ENCODE assay signal across 8 mouse cellular contexts in genomic region chr5:118245606-118246308, GRCm38 (mm10). TPM values are rescaled to one million over a fixed set of nuclear protein-coding genes. Genes with fewer than 3 reads are reported as not detected.
A peak's percentile ranks its signal among the peaks of the same experiment; 100 is the strongest.
DNase-seq lines count a peak whose midpoint lies in the region; ATAC-seq lines count a peak whose summit lies in the region.

No protein-coding gene starts in this region.

- H3K27ac ChIP-seq in hindbrain, embryonic 10.5 days, result peak overlapping the region; percentile 92
- H3K27ac ChIP-seq in midbrain, embryonic 12.5 days (replicated peaks), result peak overlapping the region; percentile 58

- H3K9me3 ChIP-seq in megakaryocyte, embryonic 14.5 days, result no peaks in the 10 kb centered on the region
- H3K9me3 ChIP-seq in hindbrain, embryonic 10.5 days, result no peaks in the 10 kb centered on the region
- H3K9me3 ChIP-seq in midbrain, embryonic 12.5 days, result no peaks in the 10 kb centered on the region

- peak overlapping the region; percentile 96 for H3K4me3 ChIP-seq in megakaryocyte, embryonic 14.5 days (replicated peaks)
- H3K4me3 ChIP-seq in hindbrain, embryonic 10.5 days, result peak overlapping the region; percentile 81
- peak overlapping the region; percentile 63 for H3K4me3 ChIP-seq in midbrain, embryonic 12.5 days

- peaks cover 32% of the 10 kb centered on the region for H3K27me3 ChIP-seq in megakaryocyte, embryonic 14.5 days (replicated peaks)
- no peaks in the 10 kb centered on the region for H3K27me3 ChIP-seq in hindbrain, embryonic 10.5 days (ENCODE audit: insufficient read depth, poor library complexity, severe bottlenecking)
- H3K27me3 ChIP-seq in midbrain, embryonic 12.5 days, result no peaks in the 10 kb centered on the region

- no peak for ATAC-seq in megakaryocyte, adult 5-6 weeks (ENCODE audit: poor library complexity, severe bottlenecking)
- ATAC-seq in midbrain, embryonic 12.5 days (ENCODE audit: low FRiP score, low read depth), result no peak

- peak overlapping the region; percentile 78 for H3K4me2 ChIP-seq in midbrain, embryonic 12.5 days (replicated peaks)

- peak; percentile 15 for DNase-seq in adrenal gland, adult 2 months
- no peak for DNase-seq in adrenal gland, postnatal 25 days
- peak; percentile 32 for DNase-seq in hindbrain, embryonic 10.5 days (ENCODE audit: low spot score)
- no peak for DNase-seq in urinary bladder, adult 2 months (ENCODE audit: low spot score)
- no peak for DNase-seq in layer of hippocampus, postnatal 25 days (ENCODE audit: extremely low spot score in 1 of 2, low spot score in 1 of 2)

- peaks cover 22% of the 10 kb centered on the region for H3K4me1 ChIP-seq in megakaryocyte, embryonic 14.5 days
- H3K4me1 ChIP-seq in hindbrain, embryonic 10.5 days (replicated peaks), result peaks cover 32% of the 10 kb centered on the region
- H3K4me1 ChIP-seq in midbrain, embryonic 12.5 days, result peaks cover 23% of the 10 kb centered on the region

- 8% methylated on average over 15 of the region's 15 CpGs for WGBS in hindbrain, embryonic 10.5 days
- WGBS in midbrain, embryonic 12.5 days, result 7% methylated on average over 15 of the region's 15 CpGs

- H3K36me3 ChIP-seq in megakaryocyte, embryonic 14.5 days (replicated peaks; ENCODE audit: low read length), result no peaks in the 10 kb centered on the region
- peaks cover 57% of the 10 kb centered on the region for H3K36me3 ChIP-seq in hindbrain, embryonic 10.5 days
- H3K36me3 ChIP-seq in midbrain, embryonic 12.5 days, result peaks cover 40% of the 10 kb centered on the region

- H3K9ac ChIP-seq in midbrain, embryonic 12.5 days (replicated peaks), result peak overlapping the region; percentile 78

RNA-seq across cellular contexts. Expression of gene 2410131K14Rik, which starts 0.7 kb away (rescaled TPM):
- 1 to 10 TPM; 5.3 to 8.1 TPM for total RNA-seq in adrenal gland, adult 2 months (2021)
- polyA plus RNA-seq in adrenal gland, adult 2 months (2012; rRNA removed), result 5.3 and 6.2 TPM in 2 replicates
- total RNA-seq in adrenal gland, postnatal 25 days (2021), result 6.6 and 6.8 TPM in 2 replicates
- polyA plus RNA-seq in megakaryocyte, embryonic 14.5 days (2012; ENCODE audit: insufficient read depth, low replicate concordance), result 0.28 and 0.82 TPM in 2 replicates
- 1.8 and 1.9 TPM in 2 replicates for total RNA-seq in megakaryocyte, adult 5-6 weeks (2015)
- total RNA-seq in megakaryocyte, adult 5-6 weeks (2017), result 4.3 TPM in 2 replicates
- 11.3 and 12.3 TPM in 2 replicates for polyA plus RNA-seq in hindbrain, embryonic 10.5 days (2016; fragmentation: Nextera tagmentation; extraction: Ambion mirVana)
- polyA plus RNA-seq in midbrain, embryonic 12.5 days (2016; fragmentation: Nextera tagmentation; extraction: Ambion mirVana), result 12.6 and 12.8 TPM in 2 replicates
- polyA plus RNA-seq in urinary bladder, adult 2 months (2012; rRNA removed), result 9.9 and 10.3 TPM in 2 replicates
- 10 to 100 TPM; 12.6 to 15.4 TPM for total RNA-seq in layer of hippocampus, postnatal 25 days (2021)

RNA-seq across cellular contexts. Expression of gene Rnft2, which starts 0.8 kb away (rescaled TPM):
- total RNA-seq in adrenal gland, adult 2 months (2021), result 1 to 10 TPM; 3.7 to 4.2 TPM
- 9.2 TPM in 2 replicates for polyA plus RNA-seq in adrenal gland, adult 2 months (2012; rRNA removed)
- 3.7 and 4.9 TPM in 2 replicates for total RNA-seq in adrenal gland, postnatal 25 days (2021)
- 1.1 TPM in 1 of 2 replicates, not detected in the other for polyA plus RNA-seq in megakaryocyte, embryonic 14.5 days (2012; ENCODE audit: insufficient read depth, low replicate concordance)
- total RNA-seq in megakaryocyte, adult 5-6 weeks (2015), result 0.11 and 0.50 TPM in 2 replicates
- total RNA-seq in megakaryocyte, adult 5-6 weeks (2017), result 1.5 TPM in 1 of 2 replicates, not detected in the other
- polyA plus RNA-seq in hindbrain, embryonic 10.5 days (2016; fragmentation: Nextera tagmentation; extraction: Ambion mirVana), result 4.9 and 7.4 TPM in 2 replicates
- 8.7 and 10.3 TPM in 2 replicates for polyA plus RNA-seq in midbrain, embryonic 12.5 days (2016; fragmentation: Nextera tagmentation; extraction: Ambion mirVana)
- 3.7 and 4.3 TPM in 2 replicates for polyA plus RNA-seq in urinary bladder, adult 2 months (2012; rRNA removed)
- 10 to 100 TPM; 69.4 to 69.8 TPM for total RNA-seq in layer of hippocampus, postnatal 25 days (2021)

Comparison
In these comparisons a context has a peak if more than half of its experiments do, and no peak if none do; other contexts are left out.
1. DNase-seq: peak in adrenal gland, adult 2 months (single experiment) and hindbrain, embryonic 10.5 days (single experiment); none in adrenal gland, postnatal 25 days (single experiment), urinary bladder, adult 2 months (single experiment) and layer of hippocampus, postnatal 25 days (0 of 2).
2. Peak in every context shown above with its lines, with median percentiles within 50 percentile points of each other: H3K4me3 ChIP-seq.